Mouse (Mus musculus) stomach, embryonic 16.5 days (tissue): ENCODE results near the gene Dcaf4. TPM values are rescaled to one million over a fixed set of nuclear protein-coding genes. Genes with fewer than 3 reads are reported as not detected.

Experiments
- ATAC-seq: fragments of 200-750 bp; cut with Nextera tagmentation; 2 replicates; pipeline ENCODE4 v1.8.0; 2017; ENCODE audit warnings: moderate number of reproducible peaks, moderate TSS enrichment; ENCODE audit not compliant: insufficient read depth, low FRiP score
- H3K27ac ChIP-seq: fragments of 300-500 bp; sonication (generic); 2 replicates; pipeline ENCODE4 v1.5.1; 2014; ENCODE audit warnings: low read length
- H3K27me3 ChIP-seq: fragments of 300-500 bp; sonication (generic); 2 replicates; pipeline ENCODE4 v1.6.1; 2014; ENCODE audit warnings: low read length, control low read depth, mixed read lengths; ENCODE audit not compliant: control insufficient read depth, insufficient read depth
- H3K36me3 ChIP-seq: fragments of 300-500 bp; sonication (generic); 2 replicates; pipeline ENCODE4 v1.6.1; 2014; ENCODE audit warnings: low read length; ENCODE audit not compliant: control insufficient read depth, insufficient read depth
- H3K4me1 ChIP-seq: fragments of 300-500 bp; sonication (generic); 2 replicates; pipeline ENCODE4 v1.6.1; 2014; ENCODE audit warnings: low read length, control low read depth, mixed read lengths; ENCODE audit not compliant: control insufficient read depth, insufficient read depth
- H3K4me2 ChIP-seq: fragments of 300-500 bp; sonication (generic); 2 replicates; pipeline ENCODE4 v1.6.1; 2014; ENCODE audit warnings: low read depth, low read length, mixed read lengths
- H3K4me3 ChIP-seq: fragments of 300-500 bp; sonication (generic); replicated peaks from 2 replicates; pipeline ENCODE4 v1.5.1; 2014; ENCODE audit warnings: mild to moderate bottlenecking, low read length
- H3K9ac ChIP-seq: fragments of 300-500 bp; sonication (generic); 2 replicates; pipeline ENCODE4 v1.6.1; 2014; ENCODE audit warnings: low read length
- H3K9me3 ChIP-seq: fragments of 300-500 bp; sonication (generic); replicated peaks from 2 replicates; pipeline ENCODE4 v1.6.1; 2016; ENCODE audit warnings: low read length, control low read depth; ENCODE audit not compliant: control insufficient read depth
- WGBS: fragments of 180-500 bp; shearing (Covaris S2); extraction: QIAGEN DNeasy Blood & Tissue Kit; methylation state at CpG from one replicate; pipeline ENCODE4 v1.1.7; 2014; 5-methylcytosine and 5-hydroxymethylcytosine counted together
- polyA plus RNA-seq: library from polyadenylated mRNA; unstranded; fragments of >200 nt; fragmentation: Nextera tagmentation; extraction: Ambion mirVana; gene quantifications from 2 replicates; pipeline ENCODE4 v1.2.1, GENCODE M21; 2015

The Dcaf4 gene
- polyA plus RNA-seq, 1 experiment from 2014 or later = 37.1 TPM

DNA sequence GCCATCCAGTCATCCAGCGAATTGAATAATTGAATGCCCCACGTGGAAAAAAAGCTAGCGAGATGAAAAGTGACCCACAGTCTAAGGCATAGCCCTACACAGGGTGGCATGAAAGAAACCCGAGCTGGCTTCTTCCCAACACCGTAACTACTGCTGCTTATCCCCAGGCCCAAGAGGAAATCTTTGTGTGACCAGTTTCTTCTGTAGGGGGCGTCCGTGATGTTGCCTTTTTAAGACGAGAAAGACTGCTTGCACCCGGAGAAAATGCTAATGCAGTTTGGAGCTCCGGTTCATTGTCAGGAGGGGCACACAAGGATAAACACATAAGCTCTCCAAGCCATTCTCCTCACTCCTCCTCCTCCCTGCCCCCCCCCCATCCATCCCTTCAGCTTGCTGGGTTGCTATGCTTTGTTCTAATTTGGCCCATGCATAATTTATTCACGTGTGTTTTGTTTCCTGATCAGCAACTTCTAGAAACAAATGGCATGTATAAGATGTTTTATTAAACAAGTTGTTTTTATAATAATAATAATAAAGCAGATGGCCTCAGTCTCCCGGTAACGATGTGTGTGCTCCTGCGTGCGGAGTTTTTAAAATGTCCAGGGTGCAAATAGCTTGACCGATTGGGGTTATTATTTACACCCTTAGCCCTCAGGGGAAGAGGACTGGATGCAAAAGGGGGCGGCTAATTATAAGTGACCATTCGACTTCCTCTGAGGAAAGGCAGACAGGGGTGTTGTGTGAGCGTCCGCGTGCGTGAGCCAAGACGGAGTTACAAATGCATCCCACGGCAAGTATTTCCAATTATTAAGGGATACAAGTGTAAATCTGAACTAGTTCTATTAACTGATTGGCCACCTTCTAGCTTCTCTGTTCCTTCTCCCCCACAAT, 35.2 kb upstream of the Dcaf4 start:
- Histone ChIP-seq H3K4me3 (peak overlapping the region; percentile 72), H3K36me3 (no peaks in the 10 kb centered on the region), H3K27me3 (peaks cover 15% of the 10 kb centered on the region), H3K4me1 (peaks cover 6% of the 10 kb centered on the region), H3K4me2 (peak overlapping the region; percentile 99), H3K9me3 (no peaks in the 10 kb centered on the region), H3K9ac (no peak overlapping the region), H3K27ac (no peak overlapping the region)
- 6% methylated on average over 24 of the region's 24 CpGs for WGBS
- no peak for ATAC-seq

DNA sequence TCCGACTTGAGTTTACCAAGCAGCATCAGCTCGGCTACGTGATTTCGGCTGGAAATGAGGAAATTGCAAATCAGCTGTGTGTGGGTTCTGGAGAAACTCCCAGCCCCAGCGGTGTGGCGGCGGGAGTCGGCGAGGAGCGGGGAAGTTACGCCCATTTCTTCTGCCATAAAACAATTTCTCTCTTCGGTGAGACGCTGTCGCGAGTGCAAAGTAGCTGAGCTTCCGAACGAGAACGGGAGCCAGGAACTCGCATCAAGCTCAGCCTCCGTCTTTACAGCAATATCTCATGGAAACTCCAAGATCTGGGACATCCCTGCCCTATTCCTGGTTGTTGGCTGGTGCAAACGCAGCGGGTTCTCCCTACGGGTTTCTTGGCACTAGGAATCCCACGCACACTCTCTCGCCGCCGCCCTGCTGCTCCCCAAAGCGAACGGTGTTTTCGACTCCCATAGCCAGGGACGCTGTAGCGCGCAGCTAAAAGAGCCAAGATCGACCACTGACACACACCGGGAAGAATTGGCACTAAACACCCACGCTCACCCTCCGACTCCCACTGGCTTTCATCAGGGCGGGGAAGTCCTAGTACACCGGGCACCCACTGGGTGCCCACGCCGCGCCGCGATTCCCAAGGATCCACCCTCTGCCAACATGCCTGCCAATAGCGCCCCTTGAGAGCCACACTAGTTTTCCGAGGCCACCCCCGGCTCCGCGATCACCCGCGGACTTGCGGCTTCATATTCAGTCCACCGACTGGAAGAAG, 34.2 kb upstream of the Dcaf4 start:
- peaks cover 6% of the 10 kb centered on the region for H3K4me1 ChIP-seq
- peak overlapping the region; percentile 72 for H3K4me3 ChIP-seq
- peak overlapping the region; percentile 78 for H3K9ac ChIP-seq
- no peaks in the 10 kb centered on the region for H3K9me3 ChIP-seq
- H3K4me2 ChIP-seq = peak overlapping the region; percentile 99
- under 1% methylated on average over 53 of the region's 53 CpGs for WGBS
- H3K27me3 ChIP-seq = peaks cover 15% of the 10 kb centered on the region
- ATAC-seq = no peak
- no peak overlapping the region for H3K27ac ChIP-seq
- H3K36me3 ChIP-seq = no peaks in the 10 kb centered on the region

DNA sequence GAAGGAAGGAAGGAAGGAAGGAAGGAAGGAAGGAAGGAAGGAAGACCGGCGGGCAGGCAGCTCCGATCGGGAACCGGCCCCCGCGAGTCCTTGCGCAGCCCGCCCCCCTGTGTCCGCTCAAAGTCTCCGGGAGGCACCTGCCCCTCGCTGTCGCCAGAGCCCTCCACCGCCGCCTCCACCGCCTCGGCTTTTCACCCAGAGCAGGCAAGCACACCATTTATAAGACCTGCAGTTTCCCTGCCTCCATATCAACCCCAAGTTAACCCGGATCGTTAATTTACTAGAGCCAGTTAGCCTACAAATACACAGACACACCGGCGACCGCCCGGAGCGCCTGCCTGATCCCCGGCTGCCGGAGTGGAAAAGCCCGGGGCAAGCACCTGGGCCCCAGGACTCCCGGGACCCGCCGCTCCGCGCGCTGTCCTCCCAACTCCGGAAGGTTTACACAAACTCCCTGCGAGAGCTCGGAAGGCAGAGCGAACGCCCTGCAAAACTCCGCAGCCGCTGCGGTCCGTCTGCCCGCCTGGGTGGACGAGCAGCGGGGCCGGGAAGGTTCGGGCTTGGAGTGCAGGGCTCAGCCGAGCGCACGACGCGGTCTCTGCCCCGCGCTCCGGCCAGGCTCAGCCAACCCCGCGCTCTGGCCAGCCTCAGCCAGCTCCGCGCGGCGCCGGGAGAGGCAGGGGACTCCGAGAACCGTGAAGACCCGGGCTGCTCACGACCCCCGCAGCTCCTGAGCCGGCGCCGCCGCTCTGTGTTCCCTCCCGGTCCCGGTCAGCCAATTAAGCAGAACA, 33.4 kb upstream of the Dcaf4 start:
- no peaks in the 10 kb centered on the region for H3K36me3 ChIP-seq
- peaks cover 6% of the 10 kb centered on the region for H3K4me1 ChIP-seq
- H3K9me3 ChIP-seq = no peaks in the 10 kb centered on the region; the same call in 1 of the 2 replicates
- H3K9ac ChIP-seq = peak overlapping the region; percentile 78
- peak overlapping the region; percentile 99 for H3K4me2 ChIP-seq
- H3K27me3 ChIP-seq = peaks cover 15% of the 10 kb centered on the region
- peak overlapping the region; percentile 46 for H3K27ac ChIP-seq
- WGBS = under 1% methylated on average over 73 of the region's 73 CpGs
- peak; percentile 29; the same call in 1 of the 2 replicates for ATAC-seq
- peak overlapping the region; percentile 72 for H3K4me3 ChIP-seq

DNA sequence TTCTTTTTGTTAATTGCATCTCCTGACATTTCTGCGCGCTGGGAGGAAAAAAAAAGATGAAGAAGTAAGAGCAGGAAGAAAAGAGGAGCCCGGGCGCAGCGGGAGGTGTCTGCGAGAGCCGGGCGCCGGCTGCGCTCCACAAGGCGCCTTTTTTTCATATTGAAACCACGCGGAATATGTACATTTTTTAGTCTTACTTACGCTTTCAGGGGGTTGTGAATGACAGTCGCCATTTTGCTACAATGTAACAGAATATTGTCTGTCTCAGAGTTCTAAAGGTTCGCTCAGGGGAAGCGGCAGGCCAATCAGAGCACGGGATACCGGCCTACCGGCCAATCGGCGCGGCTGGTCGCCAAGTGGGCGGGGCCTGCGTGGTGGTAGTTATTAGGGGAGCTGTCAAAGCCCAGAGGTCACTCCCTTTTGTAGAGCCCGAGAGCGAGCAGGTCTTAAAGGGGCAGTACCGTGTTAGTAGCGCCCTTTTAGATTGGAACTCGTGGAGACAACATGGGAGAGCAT, 32.7 kb upstream of the Dcaf4 start, which contains the start of gene Dpf3:
TSS of gene Dpf3 (minus strand) at position 241 of the 516 bp plus-strand sequence.
- peak within 1 kb of the TSS; percentile 46 for H3K27ac ChIP-seq
- WGBS = under 1% methylated on average over 31 of the region's 31 CpGs
- no peaks in the 10 kb centered on the region for H3K36me3 ChIP-seq
- H3K27me3 ChIP-seq = peaks cover 15% of the 10 kb centered on the region
- H3K4me1 ChIP-seq = peaks cover 6% of the 10 kb centered on the region
- peak within 1 kb of the TSS; percentile 78 for H3K9ac ChIP-seq
- no peaks in the 10 kb centered on the region; the same call in 1 of the 2 replicates for H3K9me3 ChIP-seq
- peak within 1 kb of the TSS; percentile 72 for H3K4me3 ChIP-seq
- peak within 1 kb of the TSS; percentile 99 for H3K4me2 ChIP-seq
- ATAC-seq = peak; percentile 97

DNA sequence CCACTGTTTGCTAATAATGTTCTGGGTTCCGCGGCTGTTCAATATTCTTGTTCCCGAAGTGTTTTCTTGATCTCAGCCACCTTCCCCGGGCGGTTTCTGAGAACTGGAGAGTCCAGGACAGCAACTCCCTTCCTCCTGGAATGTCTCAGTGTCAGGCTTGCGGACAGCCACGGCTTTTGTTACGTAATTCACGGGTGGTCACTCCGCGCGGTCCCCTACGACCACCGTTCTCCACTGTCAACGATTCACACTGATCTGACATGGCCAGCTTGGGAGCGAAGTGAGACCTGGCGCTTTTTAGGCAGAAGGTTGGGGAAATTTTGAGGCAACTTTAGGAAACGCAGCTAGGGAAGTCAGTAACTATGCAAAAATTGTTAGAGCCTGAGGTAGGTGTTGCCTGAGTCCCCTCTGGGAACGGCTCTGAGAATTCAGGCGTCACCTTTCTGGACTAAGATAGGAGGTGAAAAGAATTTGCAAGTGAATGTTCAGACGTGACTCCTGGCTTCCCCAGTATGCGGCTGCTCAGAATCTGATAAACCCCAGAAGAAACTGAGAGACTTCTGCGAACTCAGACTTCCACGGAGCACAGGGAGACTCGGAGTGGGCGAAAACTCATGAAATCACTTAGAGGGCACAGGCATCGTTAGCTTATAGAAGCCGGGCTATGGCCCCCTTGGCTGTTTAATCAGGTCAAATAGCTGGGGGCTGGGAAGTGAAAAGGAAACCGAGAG, 31.9 kb upstream of the Dcaf4 start:
- no peaks in the 10 kb centered on the region; the same call in 1 of the 2 replicates for H3K9me3 ChIP-seq
- H3K36me3 ChIP-seq = no peaks in the 10 kb centered on the region
- ATAC-seq = no peak
- under 1% methylated on average over 29 of the region's 29 CpGs for WGBS
- H3K27me3 ChIP-seq = peaks cover 15% of the 10 kb centered on the region
- peak overlapping the region; percentile 72 for H3K4me3 ChIP-seq
- peak overlapping the region; percentile 34 for H3K9ac ChIP-seq
- H3K27ac ChIP-seq = no peak overlapping the region
- peak overlapping the region; percentile 99 for H3K4me2 ChIP-seq
- H3K4me1 ChIP-seq = peaks cover 6% of the 10 kb centered on the region

DNA sequence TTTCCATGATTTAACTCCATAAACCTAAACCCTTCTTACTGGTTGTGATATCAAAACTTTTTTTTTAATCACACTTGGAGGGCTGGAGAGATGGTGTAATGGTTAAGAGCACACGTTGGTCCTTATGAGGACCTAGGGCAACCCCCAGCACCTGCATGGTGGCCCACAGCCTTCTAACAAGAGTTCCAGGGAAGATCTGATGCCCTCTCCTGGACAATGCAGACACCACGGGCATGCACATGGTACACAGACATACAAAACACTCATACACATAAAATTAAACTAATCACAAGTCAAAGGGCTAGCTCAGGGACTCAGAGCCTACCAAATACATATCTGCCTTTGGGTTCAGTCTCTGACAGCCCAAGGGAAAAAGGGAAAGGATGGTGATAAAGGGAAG, 30.5 kb upstream of the Dcaf4 start:
- Histone ChIP-seq H3K27ac (no peak overlapping the region), H3K4me2 (no peak overlapping the region), H3K27me3 (peaks cover 4% of the 10 kb centered on the region; the same call in 1 of the 2 replicates), H3K4me3 (no peak overlapping the region), H3K4me1 (peaks cover 6% of the 10 kb centered on the region), H3K36me3 (no peaks in the 10 kb centered on the region), H3K9ac (no peak overlapping the region), H3K9me3 (no peaks in the 10 kb centered on the region; the same call in 1 of the 2 replicates)
- WGBS = 34% methylated on average over 2 of the region's 2 CpGs
- ATAC-seq = no peak

DNA sequence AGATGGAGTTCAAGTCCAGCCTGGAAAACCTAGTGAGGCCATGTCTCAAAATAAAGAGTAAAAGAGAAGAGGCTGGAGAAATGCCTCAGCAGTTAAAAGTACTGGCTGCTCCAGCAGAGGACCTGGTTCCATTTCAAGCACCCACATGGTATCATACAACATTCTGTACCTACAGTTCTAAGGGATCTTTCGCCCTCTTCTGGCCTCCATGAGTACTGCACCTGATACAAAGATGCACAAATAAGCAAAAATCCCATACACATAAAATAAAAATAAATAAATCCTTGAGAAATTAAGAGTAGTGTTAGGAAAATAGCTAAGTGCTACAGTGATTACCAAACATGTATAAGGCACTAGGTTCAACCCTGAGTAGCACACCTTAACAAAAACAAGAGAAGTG, 28.7 kb upstream of the Dcaf4 start:
- Histone ChIP-seq H3K4me1 (0 out of 2 replicates have a peak, but pooled peaks cover under 1% of the 10 kb centered on the region), H3K4me2 (no peak overlapping the region), H3K27me3 (no peaks in the 10 kb centered on the region), H3K4me3 (no peak overlapping the region), H3K9ac (no peak overlapping the region), H3K27ac (no peak overlapping the region), H3K9me3 (no peaks in the 10 kb centered on the region; the same call in 1 of the 2 replicates), H3K36me3 (no peaks in the 10 kb centered on the region)
- no peak for ATAC-seq
- WGBS = 59% methylated on average over 1 of the region's 1 CpGs

DNA sequence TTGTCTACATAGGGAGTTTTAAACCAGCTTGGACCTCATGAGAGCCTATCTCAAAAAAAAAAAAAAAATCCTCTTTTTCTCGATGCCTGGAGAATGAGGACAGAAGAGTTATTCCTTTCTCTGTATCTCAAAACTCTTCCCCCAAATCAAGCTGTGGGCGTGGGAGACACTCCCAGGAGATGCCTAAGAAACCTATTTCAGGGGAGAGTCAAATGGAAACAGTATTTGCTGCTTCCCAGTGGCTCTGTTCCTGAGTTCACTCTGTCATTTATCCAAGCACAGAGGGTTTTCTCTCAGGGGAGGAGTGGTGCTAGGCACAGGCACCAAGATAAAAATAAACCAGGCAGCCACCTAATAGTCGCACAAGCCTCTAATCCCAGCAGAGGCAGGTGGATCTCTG, 27.5 kb upstream of the Dcaf4 start:
- Histone ChIP-seq H3K36me3 (no peaks in the 10 kb centered on the region), H3K4me1 (no peaks in the 10 kb centered on the region), H3K4me2 (no peak overlapping the region), H3K9me3 (no peaks in the 10 kb centered on the region; the same call in 1 of the 2 replicates), H3K4me3 (no peak overlapping the region), H3K27ac (no peak overlapping the region), H3K9ac (no peak overlapping the region), H3K27me3 (no peaks in the 10 kb centered on the region)
- ATAC-seq = no peak
- WGBS = 70% methylated on average over 3 of the region's 3 CpGs
